Mouse (Mus musculus) stomach, embryonic 15.5 days (tissue): ENCODE results near the gene P2rx7. TPM values are rescaled to one million over a fixed set of nuclear protein-coding genes. Genes with fewer than 3 reads are reported as not detected.
"Not testable (repeated sequence)": the region's sequence is repeated elsewhere in the genome, so short reads cannot be mapped to it uniquely, and the experiment has no call there.

Experiments used
- ATAC-seq: fragments of 200-750 bp; cut with Nextera tagmentation; 2 replicates; pipeline ENCODE4 v1.8.0; 2017; ENCODE audit warnings: low read depth, moderate number of reproducible peaks, moderate TSS enrichment; ENCODE audit not compliant: insufficient read depth, low FRiP score
- H3K27ac ChIP-seq: fragments of 300-500 bp; sonication (generic); 2 replicates; pipeline ENCODE4 v1.5.1; 2015; ENCODE audit warnings: mild to moderate bottlenecking, inconsistent platforms
- H3K27me3 ChIP-seq: fragments of 300-500 bp; sonication (generic); replicated peaks from 2 replicates; pipeline ENCODE4 v1.6.1; 2015; ENCODE audit warnings: inconsistent platforms
- H3K36me3 ChIP-seq: fragments of 300-500 bp; sonication (generic); 2 replicates; pipeline ENCODE4 v1.6.1; 2015; ENCODE audit warnings: inconsistent platforms
- H3K4me1 ChIP-seq: fragments of 300-500 bp; sonication (generic); 2 replicates; pipeline ENCODE4 v1.6.1; 2015; ENCODE audit warnings: inconsistent platforms
- H3K4me2 ChIP-seq: fragments of 300-500 bp; sonication (generic); 2 replicates; pipeline ENCODE4 v1.6.1; 2015; ENCODE audit warnings: mild to moderate bottlenecking, inconsistent platforms
- H3K4me3 ChIP-seq: fragments of 300-500 bp; sonication (generic); replicated peaks from 2 replicates; pipeline ENCODE4 v1.5.1; 2015; ENCODE audit warnings: inconsistent platforms
- H3K9ac ChIP-seq: fragments of 300-500 bp; sonication (generic); 2 replicates; pipeline ENCODE4 v1.6.1; 2015; ENCODE audit warnings: inconsistent platforms
- H3K9me3 ChIP-seq: fragments of 300-500 bp; sonication (generic); 2 replicates; pipeline ENCODE4 v1.6.1; 2016; ENCODE audit warnings: inconsistent platforms
- WGBS: fragments of 180-500 bp; shearing (Covaris S2); methylation state at CpG from one replicate; pipeline ENCODE4 v1.1.7; 2015; 5-methylcytosine and 5-hydroxymethylcytosine counted together
- polyA plus RNA-seq: library from polyadenylated mRNA; unstranded; fragments of >200 nt; fragmentation: Nextera tagmentation; extraction: Ambion mirVana; gene quantifications from 2 replicates; pipeline ENCODE4 v1.2.1, GENCODE M21; 2015

The P2rx7 gene
- polyA plus RNA-seq, 1 experiment from 2014 or later: 3.4 TPM

DNA sequence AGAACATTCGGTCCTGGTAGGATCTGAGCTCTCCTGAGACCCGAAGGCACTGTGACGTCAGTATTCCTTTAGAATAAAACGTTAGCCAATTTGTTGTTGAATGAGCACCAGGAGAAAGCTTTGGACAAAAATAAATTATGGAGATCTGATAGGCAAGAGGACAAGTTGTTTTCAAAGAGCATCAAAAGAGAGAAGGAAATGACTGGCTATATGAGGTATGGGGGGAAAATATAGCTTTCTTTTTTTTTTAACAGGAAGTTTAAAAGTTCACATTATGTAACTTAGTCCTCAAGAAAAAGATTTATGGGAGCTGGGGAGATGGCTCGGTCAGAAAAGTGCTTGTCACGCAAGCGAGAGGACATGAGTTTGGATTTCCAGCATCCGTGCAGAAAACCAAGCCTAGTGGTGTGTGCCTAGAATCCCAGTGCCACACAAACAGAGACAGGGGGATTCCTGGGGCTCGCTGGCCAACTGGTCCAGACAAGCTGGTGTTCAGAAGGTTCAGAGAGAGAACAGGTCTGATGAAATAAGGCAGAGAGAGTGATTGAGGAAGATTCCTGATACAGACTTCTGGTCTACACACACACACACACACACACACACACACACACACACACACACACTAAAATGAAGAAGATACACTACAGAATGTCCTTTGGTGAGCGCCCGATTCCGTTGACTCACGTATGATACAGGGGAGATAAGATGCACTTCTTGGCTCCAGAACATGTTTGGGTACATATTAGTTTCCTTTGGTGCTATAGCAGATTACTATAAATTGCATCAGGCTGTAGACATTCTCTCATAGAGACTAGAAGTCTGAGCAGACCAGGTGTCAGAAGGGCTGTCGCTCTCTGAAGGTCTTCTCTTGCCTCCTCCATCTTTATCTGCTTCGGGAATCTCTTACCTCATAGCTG lies 25.5 kb downstream of the P2rx7 start:
- H3K4me2 ChIP-seq: no peak overlapping the region
- H3K4me1 ChIP-seq: no peaks in the 10 kb centered on the region
- no peaks in the 10 kb centered on the region for H3K9me3 ChIP-seq
- no peaks in the 10 kb centered on the region for H3K27me3 ChIP-seq
- ATAC-seq: no peak
- WGBS: 59% methylated on average over 15 of the region's 15 CpGs
- H3K9ac ChIP-seq: no peak overlapping the region
- H3K36me3 ChIP-seq: no peaks in the 10 kb centered on the region
- H3K27ac ChIP-seq: no peak overlapping the region
- H3K4me3 ChIP-seq: no peak overlapping the region

DNA sequence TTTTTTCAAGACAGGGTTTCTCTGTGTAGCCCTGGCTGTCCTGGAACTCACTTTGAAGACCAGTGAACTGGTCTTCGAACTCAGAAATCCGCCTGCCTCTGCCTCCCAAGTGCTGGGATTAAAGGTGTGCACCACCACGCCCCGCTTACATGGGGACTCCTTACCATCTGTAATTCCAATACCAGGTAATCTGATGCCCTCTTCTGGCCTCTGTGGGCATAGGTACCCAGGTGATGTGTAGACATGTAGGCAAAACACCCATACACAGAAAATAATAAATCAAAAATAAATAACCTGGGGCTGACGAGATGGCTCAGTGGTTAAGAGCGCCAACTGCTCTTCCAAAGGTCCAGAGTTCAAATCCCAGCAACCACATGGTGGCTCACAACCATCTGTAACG lies 27.9 kb downstream of the P2rx7 start:
- not testable (repeated sequence) for ATAC-seq, H3K27ac ChIP-seq, H3K36me3 ChIP-seq, H3K4me2 ChIP-seq, H3K4me1 ChIP-seq, H3K4me3 ChIP-seq, H3K9me3 ChIP-seq, H3K9ac ChIP-seq, H3K27me3 ChIP-seq
- 82% methylated on average over 7 of the region's 7 CpGs for WGBS

DNA sequence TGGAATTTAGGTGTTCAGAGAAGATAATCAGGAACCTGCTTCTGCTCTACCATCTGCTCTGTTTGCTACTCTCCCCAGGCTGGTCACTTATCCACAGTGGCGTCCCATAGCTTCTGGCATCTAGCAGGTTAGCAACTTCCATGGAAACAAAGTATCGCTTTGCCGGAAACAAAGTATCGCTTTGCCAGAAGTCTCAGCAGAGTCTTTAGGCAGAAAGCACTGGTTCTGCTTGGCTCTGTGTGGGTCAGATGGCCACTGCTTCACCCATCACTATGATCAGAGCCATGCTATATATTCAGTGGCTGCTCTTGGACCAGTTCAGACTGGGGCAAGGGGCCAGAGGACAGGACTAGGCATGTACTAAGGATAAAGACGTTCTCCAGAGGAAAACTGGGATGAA lies 28.6 kb downstream of the P2rx7 start:
- WGBS: 88% methylated on average over 5 of the region's 5 CpGs
- Histone ChIP-seq H3K4me1 (no peaks in the 10 kb centered on the region), H3K27ac (no peak overlapping the region), H3K9ac (no peak overlapping the region), H3K27me3 (no peaks in the 10 kb centered on the region), H3K9me3 (no peaks in the 10 kb centered on the region), H3K4me3 (no peak overlapping the region), H3K4me2 (no peak overlapping the region), H3K36me3 (no peaks in the 10 kb centered on the region)
- ATAC-seq: no peak

DNA sequence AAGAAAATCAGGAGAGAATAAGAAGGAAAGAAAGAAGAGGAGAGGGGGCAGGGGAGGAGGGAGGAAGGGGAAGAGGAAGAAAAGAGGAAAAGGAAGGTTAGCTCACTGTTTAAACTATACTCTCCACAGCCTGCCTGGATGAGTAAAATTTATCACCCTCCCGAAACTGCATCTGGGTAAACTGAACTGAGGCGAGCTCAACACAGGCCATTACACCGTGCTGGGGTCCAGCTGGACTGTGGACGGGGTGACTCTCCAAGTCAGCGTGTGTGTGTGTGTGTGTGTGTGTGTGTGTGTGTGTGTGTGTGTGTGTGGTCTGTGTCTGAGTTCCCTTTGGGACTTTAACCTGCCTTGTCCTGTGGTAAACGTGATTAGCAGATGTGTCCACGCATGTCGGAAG lies 32.3 kb downstream of the P2rx7 start:
- H3K4me3 ChIP-seq: no peak overlapping the region

DNA sequence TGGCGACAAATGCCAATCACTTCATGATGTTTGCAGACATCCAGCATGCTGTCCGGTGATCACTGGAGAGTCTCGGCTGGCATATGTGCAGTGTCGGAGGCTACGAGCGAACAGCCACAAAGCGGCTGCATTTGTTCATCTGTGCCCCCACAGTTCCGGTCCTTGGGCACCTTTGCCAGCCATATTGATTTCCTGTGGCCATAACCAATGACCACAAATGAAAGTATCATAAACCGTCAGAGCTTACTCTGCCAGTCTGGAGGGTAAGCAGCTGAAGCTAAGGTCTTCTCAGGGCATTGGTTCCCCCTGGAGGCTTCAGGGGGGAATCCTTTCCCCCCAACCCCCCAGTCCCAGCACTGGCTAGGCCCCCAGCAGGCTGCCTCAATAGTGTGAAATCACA lies 34.3 kb downstream of the P2rx7 start:
- Histone ChIP-seq H3K9me3 (no peaks in the 10 kb centered on the region), H3K4me3 (no peak overlapping the region), H3K27ac (no peak overlapping the region), H3K9ac (no peak overlapping the region), H3K36me3 (no peaks in the 10 kb centered on the region), H3K4me2 (no peak overlapping the region), H3K4me1 (no peaks in the 10 kb centered on the region), H3K27me3 (no peaks in the 10 kb centered on the region)
- no peak for ATAC-seq
- WGBS: 83% methylated on average over 9 of the region's 9 CpGs

More for the DNA sequence above, 32.3 kb downstream of the P2rx7 start:
- no peak overlapping the region for H3K4me2 ChIP-seq
- H3K9ac ChIP-seq: no peak overlapping the region
- no peaks in the 10 kb centered on the region for H3K27me3 ChIP-seq
- H3K27ac ChIP-seq: no peak overlapping the region
- 60% methylated on average over 8 of the region's 8 CpGs for WGBS
- no peaks in the 10 kb centered on the region for H3K9me3 ChIP-seq
- ATAC-seq: no peak
- H3K4me1 ChIP-seq: no peaks in the 10 kb centered on the region
- no peaks in the 10 kb centered on the region for H3K36me3 ChIP-seq

DNA sequence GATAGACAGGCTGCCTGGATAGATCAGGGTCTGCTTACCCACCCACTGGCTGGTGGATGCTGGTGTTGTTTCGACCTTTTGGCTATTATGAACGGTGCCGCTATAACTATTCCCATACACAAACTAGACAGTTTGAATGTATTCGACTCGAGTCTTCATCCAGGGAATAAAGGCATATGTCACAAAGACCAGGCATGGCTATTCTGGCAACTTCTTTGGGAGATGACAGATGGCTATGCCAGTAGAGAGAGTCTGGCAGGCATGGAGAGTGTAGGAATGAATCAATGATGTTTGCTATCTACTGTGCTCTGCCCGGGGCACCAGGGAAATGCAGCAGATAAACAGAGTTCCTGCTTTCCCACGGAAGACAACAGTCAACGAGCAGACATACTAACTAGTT lies 36.2 kb downstream of the P2rx7 start:
- WGBS: 85% methylated on average over 8 of the region's 8 CpGs
- no peak for ATAC-seq
- no peaks in the 10 kb centered on the region for H3K27me3 ChIP-seq

DNA sequence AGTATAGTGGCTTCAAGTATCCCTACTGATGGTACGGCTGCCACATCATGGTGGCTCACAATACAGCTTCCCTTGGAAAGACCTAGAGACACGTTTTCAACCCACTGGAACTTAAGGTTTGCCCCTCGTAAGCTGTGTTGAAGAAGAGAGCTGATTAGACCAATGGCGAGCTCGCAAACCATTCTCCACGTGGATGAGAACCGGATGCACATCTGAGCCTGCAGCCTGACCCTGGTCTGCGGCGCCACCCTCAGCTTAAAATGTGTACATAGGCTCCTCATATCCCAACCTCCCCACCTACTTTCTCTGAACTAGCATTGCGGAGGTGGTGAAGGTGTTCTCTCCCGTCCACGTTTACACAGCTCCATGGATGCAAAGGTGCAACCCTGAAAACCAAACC lies 37.6 kb downstream of the P2rx7 start:
- H3K27ac ChIP-seq: no peak overlapping the region
- H3K4me3 ChIP-seq: no peak overlapping the region
- H3K9ac ChIP-seq: no peak overlapping the region
- H3K27me3 ChIP-seq: no peaks in the 10 kb centered on the region
- no peak for ATAC-seq
- H3K9me3 ChIP-seq: no peaks in the 10 kb centered on the region
- WGBS: 83% methylated on average over 12 of the region's 12 CpGs
- no peaks in the 10 kb centered on the region for H3K36me3 ChIP-seq
- no peaks in the 10 kb centered on the region for H3K4me1 ChIP-seq
- H3K4me2 ChIP-seq: no peak overlapping the region

More for the DNA sequence above, 36.2 kb downstream of the P2rx7 start:
- Histone ChIP-seq H3K4me1 (no peaks in the 10 kb centered on the region), H3K9me3 (no peaks in the 10 kb centered on the region), H3K36me3 (no peaks in the 10 kb centered on the region), H3K27ac (no peak overlapping the region), H3K4me3 (no peak overlapping the region), H3K4me2 (no peak overlapping the region), H3K9ac (no peak overlapping the region)

DNA sequence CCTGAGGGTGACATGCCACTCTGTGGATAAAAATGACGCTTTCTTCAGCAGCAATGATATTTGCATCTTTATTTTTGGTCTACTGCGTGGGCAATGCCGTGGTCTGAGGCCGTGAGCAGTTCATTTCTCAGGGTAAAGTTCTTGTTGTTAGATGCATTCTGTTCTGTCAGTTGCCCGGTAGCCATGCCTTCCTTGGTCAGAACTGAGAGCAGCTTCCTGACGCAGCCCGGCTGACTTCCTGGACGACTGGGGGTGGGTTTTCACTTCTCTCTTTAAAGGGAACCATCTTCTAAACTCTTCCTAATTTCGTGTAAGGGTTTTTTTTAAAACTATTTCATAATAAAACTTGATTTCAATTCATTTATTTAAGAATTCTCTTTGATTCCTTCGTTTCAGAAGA lies 40.2 kb downstream of the P2rx7 start:
- WGBS: 73% methylated on average over 10 of the region's 10 CpGs
- no peak for ATAC-seq

DNA sequence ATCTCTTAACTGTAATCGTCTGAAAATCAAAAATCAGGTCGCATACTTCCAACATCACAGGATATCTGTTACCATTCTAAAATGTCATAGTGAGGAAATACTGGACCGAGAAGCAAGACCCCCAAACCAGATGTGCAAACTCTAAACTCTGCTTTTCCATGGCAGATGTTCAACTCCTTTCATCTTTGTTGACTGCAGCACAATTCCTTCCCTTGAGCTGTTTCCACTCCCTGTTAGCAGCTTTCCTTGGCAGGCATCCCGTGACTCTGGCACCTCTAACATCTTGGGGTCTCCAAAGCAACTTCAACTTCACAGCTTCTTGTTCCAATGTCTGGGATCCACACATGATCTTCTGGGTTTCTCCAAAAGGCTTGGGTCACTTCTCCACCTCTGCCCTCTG lies 43.7 kb downstream of the P2rx7 start:
- H3K4me1 ChIP-seq: no peaks in the 10 kb centered on the region
- no peaks in the 10 kb centered on the region for H3K27me3 ChIP-seq
- H3K4me3 ChIP-seq: no peak overlapping the region
- H3K9ac ChIP-seq: no peak overlapping the region
- no peaks in the 10 kb centered on the region for H3K9me3 ChIP-seq
- no peak overlapping the region for H3K27ac ChIP-seq
- ATAC-seq: no peak
- no peaks in the 10 kb centered on the region for H3K36me3 ChIP-seq
- WGBS: 76% methylated on average over 4 of the region's 4 CpGs
- no peak overlapping the region for H3K4me2 ChIP-seq

More for the DNA sequence above, 40.2 kb downstream of the P2rx7 start:
- H3K9ac ChIP-seq: no peak overlapping the region
- no peaks in the 10 kb centered on the region for H3K27me3 ChIP-seq
- H3K9me3 ChIP-seq: no peaks in the 10 kb centered on the region
- no peaks in the 10 kb centered on the region for H3K36me3 ChIP-seq
- H3K27ac ChIP-seq: no peak overlapping the region
- no peak overlapping the region for H3K4me2 ChIP-seq
- no peak overlapping the region for H3K4me3 ChIP-seq
- no peaks in the 10 kb centered on the region for H3K4me1 ChIP-seq

DNA sequence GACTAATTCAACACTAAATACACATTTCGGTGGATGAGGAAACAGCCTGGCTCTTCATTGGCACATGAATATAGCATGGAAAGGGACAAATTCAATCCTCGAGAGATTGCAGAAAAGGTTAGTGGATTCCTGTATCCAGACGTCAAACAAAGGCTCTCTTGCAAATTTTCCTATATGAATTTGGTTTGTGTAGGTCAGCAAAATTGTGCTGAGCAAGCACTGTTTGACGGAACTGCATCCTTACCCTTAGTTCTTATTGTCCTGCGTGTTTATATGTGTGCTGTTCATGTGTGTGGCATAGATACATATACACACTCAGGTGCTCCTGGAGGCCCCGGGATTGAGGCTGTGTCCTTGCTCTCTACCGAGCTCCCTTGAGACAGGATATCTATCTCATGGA lies 45.4 kb downstream of the P2rx7 start:
- Histone ChIP-seq H3K9me3 (no peaks in the 10 kb centered on the region), H3K9ac (no peak overlapping the region), H3K4me1 (no peaks in the 10 kb centered on the region), H3K27me3 (no peaks in the 10 kb centered on the region), H3K4me3 (no peak overlapping the region), H3K27ac (no peak overlapping the region), H3K36me3 (no peaks in the 10 kb centered on the region), H3K4me2 (no peak overlapping the region)
- ATAC-seq: no peak
- 82% methylated on average over 7 of the region's 7 CpGs for WGBS

DNA sequence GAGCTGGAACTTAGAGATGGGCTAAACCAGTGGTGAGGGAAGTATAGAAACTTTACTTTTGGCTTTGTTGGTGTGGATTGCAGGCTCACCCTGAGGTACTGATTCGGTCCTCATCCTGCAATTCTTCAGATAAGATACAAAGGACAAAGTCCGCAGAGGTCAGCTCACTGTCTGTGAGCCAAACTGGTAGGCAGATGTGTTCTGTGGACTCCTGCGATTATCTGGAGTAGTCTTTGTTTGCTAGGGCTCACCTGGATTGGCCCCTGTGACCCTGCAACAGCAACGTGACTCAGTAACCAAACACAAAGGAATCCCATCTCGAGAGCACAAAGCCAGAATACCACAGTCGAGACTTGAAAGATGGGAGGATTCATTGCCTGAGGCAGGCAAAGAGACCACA lies 46.8 kb downstream of the P2rx7 start:
- H3K36me3 ChIP-seq: no peaks in the 10 kb centered on the region
- no peaks in the 10 kb centered on the region for H3K27me3 ChIP-seq
- H3K4me3 ChIP-seq: no peak overlapping the region
- no peak overlapping the region for H3K4me2 ChIP-seq
- H3K9me3 ChIP-seq: no peaks in the 10 kb centered on the region
- no peaks in the 10 kb centered on the region for H3K4me1 ChIP-seq
- ATAC-seq: no peak
- 57% methylated on average over 6 of the region's 6 CpGs for WGBS
- H3K9ac ChIP-seq: no peak overlapping the region
- H3K27ac ChIP-seq: no peak overlapping the region

DNA sequence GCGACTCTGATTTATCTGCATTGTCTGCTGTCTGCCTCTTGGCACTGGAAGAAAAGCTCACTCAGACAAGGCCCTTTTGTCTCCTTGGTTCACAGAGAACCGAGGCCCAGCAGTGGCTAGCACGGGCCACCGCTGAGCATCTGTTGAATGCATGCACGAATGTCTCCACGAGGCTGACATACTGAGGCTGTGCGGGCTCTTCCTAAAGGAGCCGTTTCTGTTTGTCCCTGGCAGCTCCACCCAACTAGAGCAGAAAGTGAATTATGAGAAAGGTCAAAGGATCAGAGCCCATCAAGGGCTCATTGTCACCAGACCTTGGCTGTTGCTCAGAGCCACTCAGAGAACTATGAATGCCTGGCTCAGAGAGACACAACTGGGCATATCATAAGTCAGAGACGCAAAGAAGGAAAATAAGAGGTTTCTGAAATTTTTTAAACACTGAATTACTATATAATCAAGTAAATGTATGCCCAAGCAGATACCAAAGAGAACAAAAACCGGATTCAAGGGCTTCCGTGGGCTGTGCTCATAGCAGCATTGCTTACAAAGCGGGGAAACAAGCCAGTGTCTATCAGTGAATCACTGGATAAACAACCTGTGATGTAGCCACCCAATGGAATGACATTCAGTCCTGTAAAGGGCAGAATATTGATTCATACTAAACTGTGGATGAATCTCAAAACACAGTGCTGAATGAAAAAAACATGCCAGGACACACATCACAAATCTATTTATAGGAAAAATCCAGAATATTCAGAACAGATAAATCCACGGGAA lies 49.9 kb downstream of the P2rx7 start:
- no peak overlapping the region for H3K4me3 ChIP-seq
- ATAC-seq: peak; percentile 54; the same call in 1 of the 2 replicates
- WGBS: 44% methylated on average over 13 of the region's 13 CpGs
- no peak overlapping the region for H3K27ac ChIP-seq
- no peak overlapping the region for H3K4me2 ChIP-seq
- no peaks in the 10 kb centered on the region for H3K36me3 ChIP-seq
- no peaks in the 10 kb centered on the region for H3K27me3 ChIP-seq
- H3K4me1 ChIP-seq: 0 out of 2 replicates have a peak, but pooled peaks cover 5% of the 10 kb centered on the region
- H3K9me3 ChIP-seq: no peaks in the 10 kb centered on the region
- H3K9ac ChIP-seq: no peak overlapping the region
